Mouse (Mus musculus) liver, embryonic 14.5 days (tissue): ENCODE data around the gene Gm45808.

ENCODE experiments used
- CTCF ChIP-seq: IDR thresholded peaks from 2 replicates; pipeline ENCODE4 v1.5.1; 2016; ENCODE audit warnings: antibody characterized with exemption, low read depth, control low read depth
- EP300 ChIP-seq: IDR thresholded peaks from 2 replicates; pipeline ENCODE4 v1.6.1; 2016; ENCODE audit warnings: antibody characterized with exemption, low read depth

DNA sequence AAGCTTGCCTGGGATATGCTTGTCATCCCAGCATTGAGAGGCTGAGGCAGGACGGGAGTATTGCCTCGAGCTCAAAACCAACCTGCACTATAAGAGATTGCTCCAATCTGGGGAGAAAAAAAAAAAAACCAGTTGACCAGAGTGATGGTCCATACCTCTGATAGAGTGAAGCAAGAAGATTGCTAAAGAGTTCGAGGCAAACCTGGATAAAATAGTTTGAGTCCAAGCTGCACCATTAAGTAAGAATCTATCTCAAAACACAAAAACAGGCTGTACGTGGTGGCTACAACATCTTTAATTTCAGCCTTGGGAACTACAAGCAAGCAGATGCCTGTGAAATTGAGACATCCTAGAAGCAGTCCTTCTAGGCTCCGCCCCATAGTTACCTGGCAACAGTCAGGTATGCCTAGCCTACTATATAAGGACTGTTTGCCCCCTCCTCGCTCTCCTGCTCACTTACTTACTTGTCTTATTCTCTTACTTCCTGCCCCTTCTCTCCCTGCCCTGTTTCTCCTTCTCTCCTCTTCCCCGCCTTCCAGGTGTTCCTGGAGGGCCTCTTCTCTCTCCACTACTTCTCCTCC is 19.4 kb downstream of the Gm45808 start:
- TF ChIP-seq CTCF (no peak), EP300 (no peak)
